Mouse (Mus musculus) intestine, embryonic 15.5 days (tissue): Measurements from ENCODE around the gene Lgals3bp. TPM values are rescaled to one million over a fixed set of nuclear protein-coding genes. Genes with fewer than 3 reads are reported as not detected.

Source experiments
- ATAC-seq: fragments of 200-750 bp; cut with Nextera tagmentation; 2 replicates; pipeline ENCODE4 v1.8.0; 2017; ENCODE audit warnings: moderate TSS enrichment, moderate library complexity
- H3K27ac ChIP-seq: fragments of 300-500 bp; sonication (generic); 2 replicates; pipeline ENCODE4 v1.5.1; 2015; ENCODE audit warnings: mild to moderate bottlenecking, inconsistent platforms
- H3K27me3 ChIP-seq: fragments of 300-500 bp; sonication (generic); replicated peaks from 2 replicates; pipeline ENCODE4 v1.6.1; 2015; ENCODE audit warnings: inconsistent platforms
- H3K36me3 ChIP-seq: fragments of 300-500 bp; sonication (generic); 2 replicates; pipeline ENCODE4 v1.6.1; 2015; ENCODE audit warnings: inconsistent platforms
- H3K4me1 ChIP-seq: fragments of 300-500 bp; sonication (generic); replicated peaks from 2 replicates; pipeline ENCODE4 v1.6.1; 2015; ENCODE audit warnings: inconsistent platforms
- H3K4me2 ChIP-seq: fragments of 300-500 bp; sonication (generic); replicated peaks from 2 replicates; pipeline ENCODE4 v1.6.1; 2015; ENCODE audit warnings: mild to moderate bottlenecking, inconsistent platforms
- H3K4me3 ChIP-seq: fragments of 300-500 bp; sonication (generic); replicated peaks from 2 replicates; pipeline ENCODE4 v1.5.1; 2015; ENCODE audit warnings: inconsistent platforms
- H3K9ac ChIP-seq: fragments of 300-500 bp; sonication (generic); 2 replicates; pipeline ENCODE4 v1.6.1; 2015; ENCODE audit warnings: inconsistent platforms
- H3K9me3 ChIP-seq: fragments of 300-500 bp; sonication (generic); 2 replicates; pipeline ENCODE4 v1.6.1; 2016; ENCODE audit warnings: inconsistent platforms
- WGBS: fragments of 180-500 bp; shearing (Covaris S2); methylation state at CpG from one replicate; pipeline ENCODE4 v1.1.7; 2015; 5-methylcytosine and 5-hydroxymethylcytosine counted together
- polyA plus RNA-seq: library from polyadenylated mRNA; unstranded; fragments of >200 nt; fragmentation: Nextera tagmentation; extraction: Ambion mirVana; gene quantifications from 2 replicates; pipeline ENCODE4 v1.2.1, GENCODE M21; 2015

The Lgals3bp gene
- polyA plus RNA-seq, 1 experiment from 2014 or later, result 153 TPM

- H3K4me3 ChIP-seq, result no peak overlapping the region
- H3K27ac ChIP-seq, result no peak overlapping the region
- no peaks in the 10 kb centered on the region for H3K27me3 ChIP-seq
- no peaks in the 10 kb centered on the region for H3K36me3 ChIP-seq
- peaks cover 46% of the 10 kb centered on the region for H3K4me1 ChIP-seq
- H3K4me2 ChIP-seq, result 0 out of 2 replicates have a peak overlapping the region, but pooled peaks have one; percentile 6
- WGBS, result 44% methylated on average over 5 of the region's 5 CpGs
- ATAC-seq, result peak; percentile 57
- H3K9ac ChIP-seq, result no peak overlapping the region
- H3K9me3 ChIP-seq, result no peaks in the 10 kb centered on the region
Observed at GRCm38 (mm10) chr11:118348877-118349276, 53.0 kb downstream of the Lgals3bp start.

GRCm38 (mm10) chr11:118348419-118348818, 53.5 kb downstream of the Lgals3bp start:
- H3K36me3 ChIP-seq, result no peaks in the 10 kb centered on the region
- H3K27me3 ChIP-seq, result no peaks in the 10 kb centered on the region
- no peak overlapping the region for H3K27ac ChIP-seq
- no peak for ATAC-seq
- no peak overlapping the region for H3K4me3 ChIP-seq
- peaks cover 42% of the 10 kb centered on the region for H3K4me1 ChIP-seq
- WGBS, result 50% methylated on average over 3 of the region's 3 CpGs
- H3K9me3 ChIP-seq, result no peaks in the 10 kb centered on the region
- H3K4me2 ChIP-seq, result 0 out of 2 replicates have a peak overlapping the region, but pooled peaks have one; percentile 6
- no peak overlapping the region for H3K9ac ChIP-seq

- ATAC-seq, result no peak
- Histone ChIP-seq H3K9me3 (no peaks in the 10 kb centered on the region), H3K4me1 (peaks cover 39% of the 10 kb centered on the region), H3K9ac (no peak overlapping the region), H3K27ac (no peak overlapping the region), H3K27me3 (no peaks in the 10 kb centered on the region), H3K36me3 (no peaks in the 10 kb centered on the region), H3K4me2 (no peak overlapping the region), H3K4me3 (no peak overlapping the region)
- 85% methylated on average over 12 of the region's 12 CpGs for WGBS
Observed at GRCm38 (mm10) chr11:118347911-118348310, 54.0 kb downstream of the Lgals3bp start.

- H3K36me3 ChIP-seq, result no peaks in the 10 kb centered on the region
- no peak for ATAC-seq
- H3K9ac ChIP-seq, result no peak overlapping the region
- peaks cover 44% of the 10 kb centered on the region for H3K4me1 ChIP-seq
- H3K9me3 ChIP-seq, result no peaks in the 10 kb centered on the region
- 93% methylated on average over 2 of the region's 2 CpGs for WGBS
- no peak overlapping the region for H3K4me3 ChIP-seq
- H3K27me3 ChIP-seq, result no peaks in the 10 kb centered on the region
- H3K4me2 ChIP-seq, result no peak overlapping the region
- no peak overlapping the region for H3K27ac ChIP-seq
Observed at GRCm38 (mm10) chr11:118347391-118347790, 54.5 kb downstream of the Lgals3bp start.

- H3K9me3 ChIP-seq, result no peaks in the 10 kb centered on the region
- no peaks in the 10 kb centered on the region for H3K27me3 ChIP-seq
- H3K9ac ChIP-seq, result no peak overlapping the region
- WGBS, result 83% methylated on average over 8 of the region's 8 CpGs
- H3K4me1 ChIP-seq, result peaks cover 48% of the 10 kb centered on the region
- no peak for ATAC-seq
- no peaks in the 10 kb centered on the region for H3K36me3 ChIP-seq
- no peak overlapping the region for H3K4me2 ChIP-seq
- H3K27ac ChIP-seq, result no peak overlapping the region
- H3K4me3 ChIP-seq, result no peak overlapping the region
Observed at GRCm38 (mm10) chr11:118346395-118347096, 55.3 kb downstream of the Lgals3bp start.

GRCm38 (mm10) chr11:118345693-118346092, 56.2 kb downstream of the Lgals3bp start:
- H3K4me1 ChIP-seq, result peaks cover 48% of the 10 kb centered on the region
- ATAC-seq, result 0 out of 2 replicates have a peak, but pooled peaks have one; percentile 50
- WGBS, result 34% methylated on average over 4 of the region's 4 CpGs

GRCm38 (mm10) chr11:118343629-118344028, 58.3 kb downstream of the Lgals3bp start:
- H3K4me2 ChIP-seq, result no peak overlapping the region
- peaks cover 38% of the 10 kb centered on the region for H3K4me1 ChIP-seq
- H3K27ac ChIP-seq, result no peak overlapping the region
- H3K9ac ChIP-seq, result no peak overlapping the region
- WGBS, result 62% methylated on average over 2 of the region's 2 CpGs
- no peaks in the 10 kb centered on the region for H3K9me3 ChIP-seq
- no peaks in the 10 kb centered on the region for H3K36me3 ChIP-seq
- no peaks in the 10 kb centered on the region for H3K27me3 ChIP-seq
- H3K4me3 ChIP-seq, result no peak overlapping the region
- no peak for ATAC-seq

More at GRCm38 (mm10) chr11:118345693-118346092, 56.2 kb downstream of the Lgals3bp start:
- Histone ChIP-seq H3K4me3 (no peak overlapping the region), H3K9me3 (no peaks in the 10 kb centered on the region), H3K36me3 (no peaks in the 10 kb centered on the region), H3K9ac (peak overlapping the region; percentile 1; the same call in 1 of the 2 replicates), H3K27ac (0 out of 2 replicates have a peak overlapping the region, but pooled peaks have one; percentile 33), H3K4me2 (no peak overlapping the region), H3K27me3 (no peaks in the 10 kb centered on the region)

Other genes with a start within 250 kb of the Lgals3bp start
- 11.6 and 12.1 TPM in 2 replicates for gene Cyth1, start 153.5 kb downstream of the Lgals3bp start, polyA plus RNA-seq
- 16.8 and 19.7 TPM in 2 replicates for gene Usp36, start 111.8 kb downstream of the Lgals3bp start, polyA plus RNA-seq
- gene Cep295nl, start 59.6 kb downstream of the Lgals3bp start, polyA plus RNA-seq, result 0.23 and 0.24 TPM in 2 replicates
- gene Timp2, start 46.4 kb downstream of the Lgals3bp start, polyA plus RNA-seq, result 58.8 and 60.2 TPM in 2 replicates
- 39.7 and 44.3 TPM in 2 replicates for gene Cant1, start 17.0 kb upstream of the Lgals3bp start, polyA plus RNA-seq
- gene C1qtnf1, start 26.1 kb upstream of the Lgals3bp start, polyA plus RNA-seq, result 6.3 and 6.6 TPM in 2 replicates
- 13.1 and 14.7 TPM in 2 replicates for gene Engase, start 74.7 kb upstream of the Lgals3bp start, polyA plus RNA-seq